Mouse (Mus musculus) thymus, postnatal 36 days (tissue): Measurements from ENCODE around the gene Opcml.

Experiments
- DNase-seq, 2 experiments: peaks; one replicate each; pipeline ENCODE4 v3.0.0; 2022; ENCODE audit warnings: mixed read lengths in 2 of 2

Gene Opcml

GRCm38 (mm10) chr9:28177052-28177451, 386.5 kb downstream of the Opcml start:
- no peak for DNase-seq

DNA sequence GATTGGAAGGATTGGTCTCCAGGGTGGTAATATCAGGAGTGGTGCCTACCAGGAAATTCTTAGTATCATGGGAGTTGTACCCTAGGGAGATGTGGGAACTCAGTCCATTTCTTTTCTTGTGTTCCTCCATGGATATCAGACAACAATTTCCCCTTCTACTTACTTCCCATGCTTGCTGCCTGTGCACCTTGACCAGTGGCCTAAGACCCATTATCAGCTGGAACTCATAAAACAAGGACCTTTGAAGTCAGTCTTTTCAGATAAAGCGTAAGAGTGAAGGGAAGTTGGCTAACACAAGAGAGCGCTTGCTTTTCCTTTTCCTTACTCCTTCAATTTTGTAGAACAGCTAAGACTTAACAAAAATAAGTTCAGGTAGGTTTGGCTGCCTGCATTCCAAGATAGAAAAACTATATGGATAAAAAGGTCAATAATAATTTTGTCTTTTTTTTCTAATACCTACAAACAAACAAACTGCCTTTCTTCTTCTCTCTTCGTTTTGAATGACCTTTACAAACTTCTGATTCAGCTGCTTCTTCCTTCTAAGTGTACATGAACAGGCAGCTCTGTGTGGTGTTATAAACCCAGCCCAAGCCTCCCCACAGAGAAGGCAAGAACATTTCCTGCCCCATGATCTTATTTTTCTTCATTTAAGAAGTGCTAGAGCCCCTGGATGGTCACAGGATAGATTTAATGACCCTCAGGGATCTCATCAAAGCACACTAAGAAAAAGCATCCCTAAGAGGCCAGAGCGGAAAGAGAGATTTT, 387.7 kb downstream of the Opcml start:
- DNase-seq: no peak

- no peak for DNase-seq
Observed at GRCm38 (mm10) chr9:28181916-28182315, 391.3 kb downstream of the Opcml start.

GRCm38 (mm10) chr9:28190226-28190625, 399.7 kb downstream of the Opcml start:
- DNase-seq: no peak

DNA sequence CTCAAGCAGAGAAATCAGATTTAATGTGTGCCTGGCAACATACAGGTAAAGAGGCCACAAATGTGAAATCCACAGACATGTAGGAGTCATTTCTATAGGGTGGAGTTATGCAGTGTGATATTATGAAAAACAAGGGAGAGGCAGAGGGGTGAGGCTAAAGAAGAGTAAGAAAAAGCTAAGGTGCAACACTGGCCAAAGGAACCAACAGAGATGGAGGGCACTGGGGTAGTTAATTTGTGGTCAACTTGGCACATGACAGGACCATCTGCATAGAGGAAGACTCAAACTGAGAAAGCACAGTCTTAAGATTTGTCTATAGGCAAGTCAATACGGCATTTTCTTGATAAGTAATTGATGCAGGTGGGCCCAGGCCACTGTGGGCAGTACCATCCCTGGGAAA, 400.2 kb downstream of the Opcml start:
- no peak for DNase-seq

DNA sequence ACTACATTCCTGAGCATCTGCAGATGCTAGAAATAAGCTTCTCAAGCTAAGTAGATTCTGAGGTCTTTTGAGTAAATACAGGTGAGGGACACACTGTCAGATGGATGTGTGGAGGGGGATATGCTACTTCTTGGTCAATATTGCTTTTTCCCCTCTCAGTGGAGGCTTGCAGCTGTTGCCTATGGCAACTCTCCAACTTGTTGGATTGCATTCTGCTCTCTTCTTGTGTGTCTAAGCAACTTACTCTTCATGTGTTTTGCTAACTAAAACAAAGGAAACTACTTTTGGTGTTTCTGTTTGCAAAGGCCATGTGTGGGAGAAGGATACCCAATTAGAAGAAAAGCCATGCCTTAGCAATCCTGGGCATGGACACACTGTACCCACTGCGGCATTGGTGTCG, 406.0 kb downstream of the Opcml start:
- DNase-seq: no peak

- no peak for DNase-seq
Observed at GRCm38 (mm10) chr9:28197061-28197460, 406.5 kb downstream of the Opcml start.

- no peak for DNase-seq
Observed at GRCm38 (mm10) chr9:28197631-28198030, 407.1 kb downstream of the Opcml start.

DNA sequence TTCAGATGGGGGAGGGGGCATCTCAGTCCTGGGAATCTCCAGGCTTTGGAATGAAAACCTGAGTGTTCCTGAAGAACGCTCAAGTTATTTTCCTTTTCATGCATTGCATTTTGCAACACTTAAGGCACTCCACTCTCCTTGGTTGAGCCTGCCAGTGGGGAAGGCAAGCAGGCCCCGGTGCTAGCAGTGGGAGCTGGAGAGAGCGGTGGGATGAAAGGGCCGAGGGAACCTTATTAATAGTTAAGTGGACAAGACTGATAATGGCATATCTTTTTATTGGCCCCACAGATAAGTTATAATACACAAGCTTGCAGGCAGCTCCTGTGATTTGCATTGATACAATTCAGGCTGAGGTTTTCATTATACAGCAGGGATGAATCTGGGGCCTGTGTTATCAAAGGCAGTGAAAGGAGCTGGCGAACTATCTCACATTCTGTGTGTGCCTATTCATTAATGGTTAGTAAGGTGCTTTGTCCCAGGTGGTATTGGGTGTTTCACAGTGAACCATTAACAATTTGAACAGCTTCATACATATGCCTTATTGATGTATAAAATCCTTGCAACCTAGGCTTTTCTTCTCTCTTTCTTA, 407.6 kb downstream of the Opcml start:
- no peak for DNase-seq

GRCm38 (mm10) chr9:28207441-28207840, 416.9 kb downstream of the Opcml start:
- no peak for DNase-seq

DNA sequence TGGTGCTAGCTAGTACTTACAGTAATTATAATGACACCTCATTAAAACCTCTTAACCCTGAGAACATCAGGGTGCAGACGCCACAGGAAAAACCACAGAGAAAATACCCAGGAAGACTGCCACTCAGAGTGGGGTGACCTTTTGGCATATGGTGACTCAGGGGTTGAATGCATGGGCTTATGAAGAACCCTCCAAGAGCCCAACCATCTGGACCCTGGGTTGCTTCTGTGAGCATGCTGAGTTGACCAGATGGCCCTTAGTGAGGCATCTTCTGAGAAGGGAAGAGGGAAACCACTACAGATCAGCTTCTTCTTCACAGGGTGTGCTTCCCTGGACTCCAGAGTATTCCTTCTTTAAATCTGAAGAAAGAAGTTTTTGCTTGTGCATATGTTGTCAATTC, 418.1 kb downstream of the Opcml start:
- DNase-seq: no peak

- DNase-seq: no peak
Observed at GRCm38 (mm10) chr9:28211877-28212276, 421.3 kb downstream of the Opcml start.

GRCm38 (mm10) chr9:28213893-28214292, 423.3 kb downstream of the Opcml start:
- no peak for DNase-seq

DNA sequence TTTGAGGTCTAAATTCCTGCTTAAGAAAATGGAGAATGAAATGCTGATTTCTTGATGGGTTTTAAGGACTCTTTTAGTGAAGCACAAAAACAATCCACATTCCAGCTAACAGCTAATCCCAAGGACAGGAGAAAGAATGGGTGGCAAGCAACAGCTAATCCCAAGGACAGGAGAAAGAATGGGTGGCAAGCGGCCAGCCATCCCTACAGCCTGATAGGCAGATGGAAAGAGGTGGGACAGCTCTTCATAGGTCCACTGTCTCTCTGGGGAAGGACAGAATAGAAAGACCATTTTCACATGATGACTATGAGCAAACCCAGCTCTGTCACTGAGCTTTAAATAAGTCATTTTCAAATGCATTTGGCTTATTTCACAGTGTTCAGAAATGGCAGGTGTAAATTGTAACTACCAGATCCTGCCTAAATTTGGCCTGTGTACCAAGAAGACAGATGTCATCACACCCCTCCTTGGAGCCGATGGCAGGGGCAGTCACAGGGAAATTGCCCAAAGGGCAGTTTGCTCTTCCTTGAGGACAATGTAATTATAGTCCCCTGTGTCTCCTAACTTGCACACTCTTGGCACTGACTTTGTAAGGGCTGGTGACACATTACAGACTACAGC, 427.6 kb downstream of the Opcml start:
- no peak for DNase-seq

- DNase-seq: no peak
Observed at GRCm38 (mm10) chr9:28222726-28223125, 432.2 kb downstream of the Opcml start.

DNA sequence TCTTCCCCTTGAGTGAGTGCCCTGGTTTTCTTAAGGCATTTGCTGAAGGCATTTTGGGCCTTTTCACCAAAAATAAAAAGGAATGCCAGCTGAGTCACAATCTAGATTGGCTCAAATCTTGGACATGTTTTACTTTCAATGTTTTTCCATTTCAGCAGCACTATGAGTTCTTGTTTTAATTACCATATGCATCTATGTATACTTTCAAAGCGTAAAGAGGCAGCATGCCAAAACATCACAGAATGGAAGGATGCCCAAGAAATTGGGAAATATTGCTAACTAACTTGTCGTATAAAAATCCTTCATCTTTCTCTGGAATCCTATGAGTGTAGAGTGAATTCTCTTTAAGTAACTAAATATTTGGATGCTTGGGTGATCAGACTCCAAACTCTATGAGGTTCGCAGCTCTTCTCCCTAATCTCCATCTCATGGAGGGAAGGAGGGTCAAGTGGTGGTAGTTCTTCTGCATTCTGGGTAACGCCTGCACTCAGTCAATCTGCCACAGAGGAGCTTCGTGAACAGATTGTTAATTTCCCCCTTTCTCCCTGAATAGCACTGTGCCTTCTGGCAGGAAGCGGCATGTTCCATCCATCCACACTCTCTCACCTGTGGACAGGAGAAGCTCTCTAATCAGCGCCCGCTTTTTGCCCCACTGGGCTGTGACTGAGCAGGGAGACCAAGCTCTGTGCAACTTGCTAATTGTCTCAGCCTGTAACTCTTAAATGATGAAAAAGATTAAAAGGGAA, 435.4 kb downstream of the Opcml start:
- DNase-seq: no peak

DNA sequence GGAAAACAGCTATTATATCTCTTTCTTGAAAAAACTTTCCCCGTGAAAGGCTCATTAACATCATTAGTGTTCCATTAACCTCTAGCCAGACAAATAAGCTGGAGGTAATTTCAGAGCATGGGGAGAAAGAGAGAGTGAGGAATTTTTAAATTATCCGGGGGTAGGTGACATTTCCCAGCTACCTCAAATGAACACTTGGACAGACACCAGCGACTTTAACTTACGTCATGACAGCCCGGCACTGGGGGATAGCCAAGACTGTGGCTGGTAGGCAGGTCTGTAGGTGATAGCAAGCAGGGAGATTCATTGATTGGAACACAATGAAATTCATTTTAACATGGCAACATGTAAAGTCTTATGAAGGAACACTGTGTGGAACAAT, 436.0 kb downstream of the Opcml start:
- DNase-seq: no peak

- no peak for DNase-seq
Observed at GRCm38 (mm10) chr9:28238450-28238849, 447.9 kb downstream of the Opcml start.

DNA sequence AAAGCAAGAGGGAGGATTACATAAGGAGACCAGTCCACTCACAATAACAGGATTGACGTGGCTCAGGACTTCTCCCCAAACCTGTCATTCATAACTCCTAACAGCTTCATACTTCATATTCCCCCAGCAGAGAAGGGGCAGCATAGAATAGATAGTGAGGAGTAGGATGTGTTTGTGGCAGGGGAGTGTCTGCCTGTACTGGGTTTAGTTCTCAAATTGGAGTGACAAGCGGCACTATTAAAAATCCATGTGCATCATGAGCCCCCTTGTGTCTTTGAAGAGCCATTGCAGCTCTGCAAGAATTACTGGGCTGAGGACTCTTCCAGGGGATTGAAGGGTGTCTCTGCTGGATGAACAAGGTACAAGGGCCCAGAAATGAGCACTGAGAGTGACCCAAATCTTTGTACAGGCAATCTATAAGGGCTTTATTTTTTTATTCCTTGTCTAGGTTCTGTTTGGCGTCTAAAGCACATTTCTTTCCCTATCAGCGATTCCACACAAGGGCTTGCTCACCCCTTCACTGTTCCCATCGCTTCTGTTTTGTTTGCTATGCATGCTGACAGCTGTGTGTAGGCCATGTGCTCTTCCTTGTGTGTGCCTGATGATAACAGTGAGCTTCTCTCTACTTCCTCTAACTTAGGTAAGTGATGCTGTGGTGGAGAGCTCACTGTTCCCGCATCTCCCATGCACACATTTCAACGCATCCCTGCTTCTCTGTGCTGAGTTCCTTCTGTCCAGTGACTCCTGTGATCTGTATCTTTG, 457.3 kb downstream of the Opcml start:
- DNase-seq: no peak

DNA sequence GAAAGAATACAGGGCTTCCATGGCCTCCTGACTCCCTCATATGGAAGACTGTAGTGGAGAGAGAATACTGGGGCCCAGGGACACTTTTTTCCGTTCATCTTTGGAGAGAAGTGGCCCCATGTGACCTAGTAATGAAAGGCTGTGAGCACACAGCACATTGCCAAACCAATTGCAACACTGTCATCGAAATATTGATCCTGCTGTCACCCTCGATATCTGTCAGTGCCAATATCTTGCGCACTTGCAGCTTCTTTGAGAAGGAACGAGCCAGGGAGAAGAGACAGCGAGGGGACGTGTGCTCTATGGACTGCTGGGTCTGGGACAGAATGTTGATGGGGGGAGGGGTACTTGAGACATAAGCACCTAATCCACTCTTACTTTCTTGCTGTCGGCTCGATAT, 460.8 kb downstream of the Opcml start:
- DNase-seq: no peak

- DNase-seq: no peak
Observed at GRCm38 (mm10) chr9:28255128-28255904, 464.7 kb downstream of the Opcml start.

DNA sequence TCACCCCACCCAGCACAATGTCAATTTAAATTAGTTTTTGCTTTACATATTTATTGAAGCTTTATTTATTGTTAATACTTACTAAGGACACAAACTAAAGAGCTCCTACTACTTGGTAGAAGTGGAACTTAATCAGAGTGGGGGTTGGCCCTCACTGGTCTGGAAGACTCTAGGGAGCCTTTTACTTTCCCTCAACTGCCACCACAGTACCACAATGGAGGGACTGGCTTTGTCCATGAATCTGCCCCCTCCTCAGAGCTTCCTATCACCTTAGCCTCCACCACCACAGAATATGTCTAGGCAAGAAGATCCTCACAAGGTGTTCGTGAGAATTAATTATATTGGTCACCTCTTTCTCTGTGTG, 465.3 kb downstream of the Opcml start:
- no peak for DNase-seq
